Mouse (Mus musculus): ENCODE results near the gene Mrps27.

Gene Mrps27

DNA sequence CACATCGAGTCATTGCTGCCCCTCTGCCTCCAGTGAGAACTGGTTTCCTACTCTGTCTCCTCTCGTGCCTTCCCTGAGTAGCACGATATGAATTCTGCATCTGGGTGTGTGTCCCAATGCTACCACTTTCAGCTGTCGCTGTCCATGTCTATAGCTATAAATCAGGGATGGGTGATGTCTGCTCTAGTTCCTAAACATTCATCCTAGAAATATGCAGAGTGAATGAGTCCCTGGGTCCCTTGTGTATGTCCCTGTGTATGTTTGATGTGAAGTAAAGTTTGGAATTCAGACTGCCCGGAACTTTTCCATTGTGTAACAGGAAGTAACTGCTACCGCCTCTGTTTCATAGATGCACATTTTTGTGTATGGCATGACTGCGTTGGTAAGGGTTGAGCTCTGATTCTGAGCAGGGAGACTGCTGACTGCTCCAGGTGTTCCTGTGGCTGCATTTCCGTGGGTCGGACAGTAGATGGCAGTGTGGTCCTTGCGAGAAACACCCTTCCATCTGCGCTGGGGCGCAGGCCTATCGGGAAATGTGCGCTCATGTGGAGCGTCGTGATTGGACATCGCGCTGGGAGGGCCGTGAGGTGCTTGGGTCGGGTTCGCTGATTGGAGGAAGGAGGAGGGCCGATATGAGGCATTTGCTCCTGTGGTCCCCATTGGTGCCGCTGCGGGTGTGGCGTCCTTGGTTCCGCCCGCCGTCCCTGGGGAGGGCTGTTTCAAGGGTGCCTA lies 8.3 kb downstream of the Mrps27 start:
- DNase-seq, result peak; percentile 98

GRCm38 (mm10) chr13:99353490-99353851 lies 8.9 kb downstream of the Mrps27 start:
- no peak for DNase-seq

DNA sequence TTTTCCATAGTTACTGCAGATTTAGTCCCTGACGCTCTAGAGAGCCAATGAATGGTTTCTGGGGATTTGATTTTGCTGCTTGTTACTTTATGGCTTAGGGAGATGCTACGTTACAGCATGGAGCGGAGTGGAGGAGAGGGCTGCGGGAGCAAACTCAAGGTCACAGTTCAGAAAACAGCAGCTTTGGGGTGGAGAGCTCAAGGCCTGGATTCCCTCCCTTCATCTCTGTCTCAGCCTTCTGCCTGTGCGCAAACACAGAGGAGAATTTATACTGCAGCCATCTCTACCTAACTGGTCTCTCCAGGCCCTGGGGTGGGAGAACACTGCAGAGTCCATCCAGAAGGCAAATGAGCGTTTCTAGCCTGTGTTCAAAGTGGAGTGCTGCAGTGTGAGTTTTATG lies 10.5 kb downstream of the Mrps27 start:
- no peak for DNase-seq

DNA sequence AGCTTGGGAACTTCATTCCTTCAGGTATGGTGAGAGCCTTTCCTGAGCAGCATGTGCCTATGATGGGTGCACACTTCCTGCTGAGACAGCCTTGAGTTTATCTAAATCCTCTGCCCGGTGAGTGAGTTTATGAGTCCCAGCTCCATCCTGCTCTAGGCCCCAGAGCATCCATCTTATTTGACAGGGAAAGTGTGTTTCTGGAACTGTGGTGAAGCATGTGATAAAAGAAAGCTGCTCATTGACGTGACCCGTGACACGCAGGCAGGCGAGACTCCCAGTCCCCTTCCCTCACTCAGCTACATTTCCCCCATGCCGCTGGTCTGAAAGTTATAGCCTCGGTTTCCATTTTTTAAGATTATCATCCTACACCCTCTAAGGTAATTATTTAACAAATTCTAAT lies 11.3 kb downstream of the Mrps27 start:
- DNase-seq, result no peak

GRCm38 (mm10) chr13:99356428-99357265 lies 12.1 kb downstream of the Mrps27 start:
- no peak for DNase-seq

GRCm38 (mm10) chr13:99358921-99359320 lies 14.3 kb downstream of the Mrps27 start:
- DNase-seq, result peak; percentile 85

- no peak for DNase-seq
These were observed 19.3 kb downstream of the Mrps27 start for GRCm38 (mm10) chr13:99363866-99364265.

DNA sequence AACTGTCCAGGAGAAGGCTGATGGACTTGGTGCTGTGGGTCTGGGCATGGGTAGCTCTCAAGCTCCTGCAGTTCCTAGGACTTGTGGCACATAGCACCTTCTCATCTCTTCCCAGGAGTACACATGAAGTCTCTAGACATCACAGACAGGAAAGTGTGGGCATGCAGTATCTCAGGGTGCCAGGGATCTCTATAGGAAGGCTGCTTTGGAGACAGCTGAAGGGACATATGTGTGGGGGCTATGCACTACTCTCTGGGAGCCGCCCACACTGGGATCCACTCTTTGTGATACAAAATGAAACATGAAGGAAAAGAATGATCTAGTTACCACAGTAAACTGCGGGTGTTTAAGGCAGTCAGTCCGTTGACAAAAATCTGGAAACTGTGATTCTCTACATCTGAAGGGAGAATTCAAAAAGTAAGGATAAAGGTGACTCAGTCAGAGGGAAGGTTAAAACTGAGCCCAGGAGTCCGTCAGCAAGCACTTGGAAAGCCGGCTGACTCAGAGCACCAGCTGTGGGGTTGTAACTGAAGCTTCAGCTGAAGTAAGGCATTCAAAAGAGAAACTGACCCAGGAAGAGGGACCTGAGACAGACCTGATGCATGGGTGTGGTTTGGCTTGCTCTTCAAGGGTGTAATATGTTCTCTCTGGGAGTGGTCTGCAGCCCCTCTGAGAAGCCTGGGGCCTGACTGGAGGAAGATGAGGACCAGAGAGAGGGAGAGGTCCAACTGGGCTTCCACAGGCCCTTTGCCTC lies 22.0 kb downstream of the Mrps27 start:
- DNase-seq, result no peak

GRCm38 (mm10) chr13:99367554-99368174 lies 23.1 kb downstream of the Mrps27 start:
- DNase-seq, result peak; percentile 71

DNA sequence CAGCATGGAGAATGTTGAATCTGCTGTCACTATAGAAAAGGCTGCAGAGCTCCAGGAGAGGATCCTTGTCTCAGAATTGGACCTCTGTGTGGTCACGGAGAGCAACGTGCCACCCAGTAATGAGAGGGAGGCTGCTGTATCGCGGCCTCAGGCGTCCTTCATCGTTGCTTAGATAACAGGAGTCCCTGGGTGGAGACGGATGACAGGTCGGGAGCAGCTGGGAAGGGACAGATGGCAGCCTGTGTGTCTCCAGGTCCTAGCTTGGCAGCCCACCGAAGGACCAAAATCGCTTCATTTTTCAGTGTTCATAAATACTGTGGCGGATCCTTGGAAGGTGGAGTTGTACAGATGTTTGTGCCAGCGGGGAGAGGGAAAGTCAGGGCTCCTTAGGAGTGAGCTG lies 24.5 kb downstream of the Mrps27 start:
- DNase-seq, result peak; percentile 86

GRCm38 (mm10) chr13:99371285-99371684 lies 26.7 kb downstream of the Mrps27 start:
- no peak for DNase-seq

- DNase-seq, result no peak
These were observed 29.1 kb downstream of the Mrps27 start for GRCm38 (mm10) chr13:99373684-99374083.

- no peak for DNase-seq
These were observed 29.6 kb downstream of the Mrps27 start for GRCm38 (mm10) chr13:99374191-99374590.

GRCm38 (mm10) chr13:99375550-99375949 lies 31.0 kb downstream of the Mrps27 start:
- DNase-seq, result peak; percentile 82

GRCm38 (mm10) chr13:99377055-99377454 lies 32.5 kb downstream of the Mrps27 start:
- DNase-seq, result no peak

DNA sequence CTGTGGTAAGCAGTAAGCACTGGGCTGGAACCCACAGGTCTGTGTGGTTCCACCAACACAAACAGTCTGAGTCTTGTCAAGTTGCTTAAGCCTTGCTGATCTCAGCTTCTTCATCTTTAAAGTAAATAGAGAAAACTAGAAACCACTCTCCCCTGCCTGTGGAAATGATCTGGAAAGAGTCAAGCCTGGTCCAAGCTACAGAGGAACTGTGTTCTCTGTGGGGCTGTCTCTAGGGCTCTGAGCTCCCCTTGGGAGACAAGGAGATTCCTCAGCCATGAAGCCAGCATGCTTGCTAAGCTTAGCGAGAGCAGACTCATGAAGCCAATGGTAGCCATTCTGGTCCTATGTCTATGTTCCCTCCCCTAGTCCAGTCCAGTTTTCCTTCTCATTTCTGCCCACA lies 33.6 kb downstream of the Mrps27 start:
- DNase-seq, result no peak

- DNase-seq, result no peak
These were observed 37.8 kb downstream of the Mrps27 start for GRCm38 (mm10) chr13:99382373-99382772.

- no peak for DNase-seq
These were observed 40.1 kb downstream of the Mrps27 start for GRCm38 (mm10) chr13:99384555-99385203.

DNA sequence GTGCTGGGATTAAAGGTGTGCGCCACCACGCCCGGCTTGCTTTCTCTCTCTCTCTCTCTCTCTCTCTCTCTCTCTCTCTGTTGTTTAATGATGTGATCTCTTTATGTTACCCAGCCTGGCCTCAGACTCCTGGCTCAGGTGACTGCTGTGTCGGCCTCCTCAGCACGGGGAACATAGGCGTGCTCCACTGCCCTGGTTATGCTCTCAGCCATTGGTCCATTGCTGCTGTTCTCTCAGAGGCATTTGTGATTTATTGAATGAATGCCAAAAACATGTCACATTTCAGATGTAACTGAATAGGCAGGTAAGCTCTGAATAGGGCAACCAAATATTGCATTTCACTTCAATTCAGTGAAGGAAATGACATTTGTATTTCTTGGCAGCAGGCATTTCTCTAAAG lies 41.3 kb downstream of the Mrps27 start:
- DNase-seq, result no peak

DNA sequence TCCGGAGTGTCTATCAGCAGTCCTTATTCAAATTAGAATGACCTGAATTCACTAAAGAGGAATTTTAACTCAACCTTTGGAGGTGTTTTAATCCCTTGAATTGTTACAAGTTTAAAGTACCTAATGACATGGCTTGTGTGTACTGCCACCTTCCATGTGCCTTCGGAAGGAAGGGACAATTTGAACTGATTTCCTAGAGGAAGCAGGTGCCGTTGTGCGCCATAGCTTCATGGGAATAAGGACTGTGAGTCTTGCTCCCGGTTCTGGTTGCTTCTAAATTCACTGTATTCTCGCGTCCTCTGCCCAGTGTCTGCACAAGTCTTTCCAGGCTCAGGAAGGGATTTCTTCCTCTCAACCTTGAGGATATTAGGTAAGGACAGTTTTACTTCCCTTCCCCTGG lies 41.8 kb downstream of the Mrps27 start:
- DNase-seq, result no peak

DNA sequence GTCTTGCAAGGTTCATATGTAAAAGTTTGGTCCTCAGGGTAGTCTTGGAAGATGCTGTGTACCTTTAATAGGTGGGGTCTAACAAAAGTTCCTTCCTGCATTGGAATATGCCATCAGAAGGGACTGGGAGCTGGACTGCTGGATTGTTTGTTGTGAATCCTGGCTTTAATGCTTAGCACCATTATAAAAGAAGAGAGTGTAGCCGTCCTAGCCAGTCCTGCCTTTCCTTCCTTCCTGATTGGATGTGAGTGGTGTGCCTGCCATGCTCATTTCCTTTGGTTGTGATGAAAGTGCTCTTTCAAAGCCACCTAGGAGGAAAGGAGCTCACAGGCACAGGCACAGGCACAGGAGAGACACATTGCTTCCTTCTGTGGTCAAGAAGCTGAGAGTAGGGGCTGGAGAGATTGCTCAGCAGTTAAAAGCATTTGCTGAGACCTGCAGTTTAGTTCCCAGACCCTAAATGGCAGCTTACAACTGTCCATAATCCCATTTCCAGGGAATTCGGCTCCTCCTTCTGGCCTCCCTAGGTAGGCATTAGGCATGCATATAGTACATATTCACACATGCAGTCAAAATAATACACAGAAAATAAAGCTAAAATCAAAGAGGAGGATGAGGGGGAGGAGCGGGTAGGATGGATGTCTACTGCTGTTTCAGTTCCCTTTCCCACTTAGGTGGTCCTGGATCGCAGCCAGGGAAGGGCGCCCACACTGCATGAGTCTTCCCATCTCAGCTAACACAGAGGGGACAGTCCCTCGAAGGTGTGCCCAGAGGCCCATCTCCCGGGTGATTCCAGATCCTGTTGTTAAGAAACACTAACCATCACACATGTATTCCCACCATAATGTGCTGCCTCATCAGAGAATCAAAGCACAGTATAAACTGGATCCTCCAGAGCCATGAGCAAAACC lies 43.6 kb downstream of the Mrps27 start:
- no peak for DNase-seq
